Mouse (Mus musculus): Measurements from ENCODE around the gene Zfp668. TPM values are rescaled to one million over a fixed set of nuclear protein-coding genes. Genes with fewer than 3 reads are reported as not detected.
"Not testable (repeated sequence)": the region's sequence is repeated elsewhere in the genome, so short reads cannot be mapped to it uniquely, and the experiment has no call there.

Gene Zfp668
- total and polyA plus RNA-seq, 2 experiments from 2014 or later = 22.4 to 25.8 TPM

- DNase-seq (ENCODE audit: low spot score) (no peak), ATAC-seq (no peak)
- 74% methylated on average over 6 of the region's 6 CpGs for WGBS
- no peak overlapping the region for H3K4me3 ChIP-seq (ENCODE audit: low read length)
- H3K36me3 ChIP-seq (ENCODE audit: insufficient read depth, low read length) = peaks cover 11% of the 10 kb centered on the region; the same call in 1 of the 2 replicates
- H3K9ac ChIP-seq (replicated peaks; ENCODE audit: low read length) = no peak overlapping the region
- no peaks in the 10 kb centered on the region for H3K9me3 ChIP-seq (ENCODE audit: low read length)
- H3K4me1 ChIP-seq (ENCODE audit: insufficient read depth, low read length) = no peaks in the 10 kb centered on the region
- no peaks in the 10 kb centered on the region for H3K27me3 ChIP-seq (ENCODE audit: insufficient read depth, low read length)
- no peak overlapping the region for H3K27ac ChIP-seq
- TF ChIP-seq CTCF (IDR thresholded peaks at IDR 0.05; ENCODE audit: low read depth) = no peak
- no peak overlapping the region for H3K4me2 ChIP-seq (ENCODE audit: low read depth, low read length)
Observed at GRCm38 (mm10) chr7:127849973-127850875, 26.4 kb downstream of the Zfp668 start.

- ATAC-seq = peak; percentile 28; the same call in 1 of the 2 replicates
- peak overlapping the region; percentile 96 for H3K4me2 ChIP-seq (ENCODE audit: low read depth, low read length)
Observed at GRCm38 (mm10) chr7:127842001-127842718, 34.5 kb downstream of the Zfp668 start.

GRCm38 (mm10) chr7:127841340-127842000 is 35.2 kb downstream of the Zfp668 start:
- DNase-seq (ENCODE audit: low spot score) (peak; percentile 98), ATAC-seq (peak; percentile 98)
- peaks cover 13% of the 10 kb centered on the region; the same call in 1 of the 2 replicates for H3K36me3 ChIP-seq (ENCODE audit: insufficient read depth, low read length)
- 0 out of 2 replicates have a peak, but pooled peaks have one; percentile 10 for TF ChIP-seq CTCF (IDR thresholded peaks at IDR 0.05; ENCODE audit: low read depth)
- H3K4me1 ChIP-seq (ENCODE audit: insufficient read depth, low read length) = no peaks in the 10 kb centered on the region
- H3K9ac ChIP-seq (replicated peaks; ENCODE audit: low read length) = peak overlapping the region; percentile 68
- H3K9me3 ChIP-seq (ENCODE audit: low read length) = no peaks in the 10 kb centered on the region
- H3K4me3 ChIP-seq (ENCODE audit: low read length) = peak overlapping the region; percentile 81
- WGBS = under 1% methylated on average over 44 of the region's 46 CpGs
- H3K27ac ChIP-seq = peak overlapping the region; percentile 95
- H3K27me3 ChIP-seq (ENCODE audit: insufficient read depth, low read length) = no peaks in the 10 kb centered on the region
- peak overlapping the region; percentile 96 for H3K4me2 ChIP-seq (ENCODE audit: low read depth, low read length)

More at GRCm38 (mm10) chr7:127842001-127842718, 34.5 kb downstream of the Zfp668 start:
- no peaks in the 10 kb centered on the region for H3K4me1 ChIP-seq (ENCODE audit: insufficient read depth, low read length)
- peak; percentile 86 for DNase-seq (ENCODE audit: low spot score)
- H3K9ac ChIP-seq (replicated peaks; ENCODE audit: low read length) = peak overlapping the region; percentile 68
- peak overlapping the region; percentile 81 for H3K4me3 ChIP-seq (ENCODE audit: low read length)
- H3K9me3 ChIP-seq (ENCODE audit: low read length) = no peaks in the 10 kb centered on the region
- TF ChIP-seq CTCF (IDR thresholded peaks at IDR 0.05; ENCODE audit: low read depth) = no peak
- peak overlapping the region; percentile 95 for H3K27ac ChIP-seq
- under 1% methylated on average over 40 of the region's 40 CpGs for WGBS
- H3K27me3 ChIP-seq (ENCODE audit: insufficient read depth, low read length) = no peaks in the 10 kb centered on the region
- H3K36me3 ChIP-seq (ENCODE audit: insufficient read depth, low read length) = peaks cover 13% of the 10 kb centered on the region; the same call in 1 of the 2 replicates

- H3K4me3 ChIP-seq (ENCODE audit: low read length) = peak overlapping the region; percentile 81
- DNase-seq (ENCODE audit: low spot score) = peak; percentile 52
Observed at GRCm38 (mm10) chr7:127840886-127841285, 35.7 kb downstream of the Zfp668 start.

GRCm38 (mm10) chr7:127840031-127840430 is 36.6 kb downstream of the Zfp668 start:
- Histone ChIP-seq H3K36me3 (ENCODE audit: insufficient read depth, low read length) (0 out of 2 replicates have a peak, but pooled peaks cover 13% of the 10 kb centered on the region), H3K4me2 (ENCODE audit: low read depth, low read length) (0 out of 2 replicates have a peak overlapping the region, but pooled peaks have one; percentile 96), H3K27ac (peak overlapping the region; percentile 95)
- H3K4me3 ChIP-seq (ENCODE audit: low read length); H3K4me1 ChIP-seq (ENCODE audit: insufficient read depth, low read length); H3K9me3 ChIP-seq (ENCODE audit: low read length); H3K27me3 ChIP-seq (ENCODE audit: insufficient read depth, low read length); H3K9ac ChIP-seq (replicated peaks; ENCODE audit: low read length); ATAC-seq; DNase-seq (ENCODE audit: low spot score): not testable (repeated sequence)
- 78% methylated on average over 2 of the region's 2 CpGs for WGBS

More at GRCm38 (mm10) chr7:127840886-127841285, 35.7 kb downstream of the Zfp668 start:
- Histone ChIP-seq H3K27ac (peak overlapping the region; percentile 95), H3K4me2 (ENCODE audit: low read depth, low read length) (peak overlapping the region; percentile 96), H3K9me3 (ENCODE audit: low read length) (no peaks in the 10 kb centered on the region), H3K27me3 (ENCODE audit: insufficient read depth, low read length) (no peaks in the 10 kb centered on the region), H3K36me3 (ENCODE audit: insufficient read depth, low read length) (0 out of 2 replicates have a peak, but pooled peaks cover 13% of the 10 kb centered on the region), H3K9ac (replicated peaks; ENCODE audit: low read length) (peak overlapping the region; percentile 68), H3K4me1 (ENCODE audit: insufficient read depth, low read length) (no peaks in the 10 kb centered on the region)
- peak; percentile 31 for ATAC-seq
- 3% methylated on average over 15 of the region's 15 CpGs for WGBS
- TF ChIP-seq CTCF (IDR thresholded peaks at IDR 0.05; ENCODE audit: low read depth) = no peak

- not testable (repeated sequence) for H3K4me3 ChIP-seq (ENCODE audit: low read length); H3K9me3 ChIP-seq (ENCODE audit: low read length); H3K36me3 ChIP-seq (ENCODE audit: insufficient read depth, low read length); DNase-seq (ENCODE audit: low spot score); H3K9ac ChIP-seq (replicated peaks; ENCODE audit: low read length); H3K4me1 ChIP-seq (ENCODE audit: insufficient read depth, low read length); ATAC-seq; H3K27me3 ChIP-seq (ENCODE audit: insufficient read depth, low read length); H3K27ac ChIP-seq; H3K4me2 ChIP-seq (ENCODE audit: low read depth, low read length)
- WGBS = 79% methylated on average over 4 of the region's 4 CpGs
Observed at GRCm38 (mm10) chr7:127837878-127838277, 38.8 kb downstream of the Zfp668 start.
